Mouse (Mus musculus): ENCODE measurements around the gene Pigu. TPM values are rescaled to one million over a fixed set of nuclear protein-coding genes. Genes with fewer than 3 reads are reported as not detected.
A peak's percentile ranks its signal among the peaks of the same experiment; 100 is the strongest.

Gene Pigu
- polyA plus RNA-seq, 1 experiment from 2014 or later = 60.2 TPM

- H3K36me3 ChIP-seq (ENCODE audit: control insufficient read depth, insufficient read depth, low read length) = peaks cover 16% of the 10 kb centered on the region
- 92% methylated on average over 4 of the region's 4 CpGs for WGBS (ENCODE audit: insufficient replicate concordance)
Observed at GRCm38 (mm10) chr2:155293946-155294345, 63.3 kb downstream of the Pigu start.

DNA sequence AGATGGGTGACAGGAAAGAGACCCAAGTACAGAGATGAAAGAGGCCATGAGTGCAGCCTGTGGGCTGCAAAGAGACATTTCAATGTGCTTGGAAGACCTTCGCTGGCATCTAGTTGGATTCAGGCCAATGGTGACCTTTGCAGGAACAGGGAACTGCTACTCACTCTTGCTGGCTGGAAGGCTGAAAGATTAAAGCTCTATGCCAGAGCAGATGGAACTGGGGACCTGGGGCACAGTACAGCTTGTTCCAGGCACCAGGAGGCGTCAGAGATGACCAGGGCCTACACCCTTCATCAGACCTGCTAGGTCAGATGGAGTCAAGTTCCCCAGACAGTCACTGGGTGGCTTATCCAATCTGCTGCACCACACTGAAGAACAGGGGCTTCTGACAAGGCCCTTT lies 63.8 kb downstream of the Pigu start:
- no peak overlapping the region for H3K4me2 ChIP-seq
- no peak for ATAC-seq (replicated peaks; ENCODE audit: insufficient number of reproducible peaks, low FRiP score, low TSS enrichment)
- no peak overlapping the region for H3K4me3 ChIP-seq (ENCODE audit: low read depth, low read length)
- no peak overlapping the region for H3K9ac ChIP-seq (ENCODE audit: low read depth, low read length)
- H3K27me3 ChIP-seq (ENCODE audit: control insufficient read depth, insufficient read depth, low read length) = no peaks in the 10 kb centered on the region
- 77% methylated on average over 2 of the region's 2 CpGs for WGBS (ENCODE audit: insufficient replicate concordance)
- H3K9me3 ChIP-seq (replicated peaks; ENCODE audit: control insufficient read depth, low read length) = no peaks in the 10 kb centered on the region
- peaks cover 11% of the 10 kb centered on the region for H3K36me3 ChIP-seq (ENCODE audit: control insufficient read depth, insufficient read depth, low read length)
- H3K4me1 ChIP-seq (ENCODE audit: control insufficient read depth, insufficient read depth, low read length) = no peaks in the 10 kb centered on the region
- H3K27ac ChIP-seq (ENCODE audit: low read depth, low read length) = no peak overlapping the region

More at GRCm38 (mm10) chr2:155293946-155294345, 63.3 kb downstream of the Pigu start:
- Histone ChIP-seq H3K9me3 (replicated peaks; ENCODE audit: control insufficient read depth, low read length) (no peaks in the 10 kb centered on the region), H3K9ac (ENCODE audit: low read depth, low read length) (no peak overlapping the region), H3K4me3 (ENCODE audit: low read depth, low read length) (no peak overlapping the region), H3K27me3 (ENCODE audit: control insufficient read depth, insufficient read depth, low read length) (no peaks in the 10 kb centered on the region), H3K27ac (ENCODE audit: low read depth, low read length) (no peak overlapping the region), H3K4me2 (no peak overlapping the region), H3K4me1 (ENCODE audit: control insufficient read depth, insufficient read depth, low read length) (no peaks in the 10 kb centered on the region)
- ATAC-seq (replicated peaks; ENCODE audit: insufficient number of reproducible peaks, low FRiP score, low TSS enrichment) = no peak

- H3K36me3 ChIP-seq (ENCODE audit: control insufficient read depth, insufficient read depth, low read length) = peaks cover 2% of the 10 kb centered on the region
- H3K4me2 ChIP-seq = no peak overlapping the region
- ATAC-seq (replicated peaks; ENCODE audit: insufficient number of reproducible peaks, low FRiP score, low TSS enrichment) = no peak
- no peaks in the 10 kb centered on the region for H3K9me3 ChIP-seq (replicated peaks; ENCODE audit: control insufficient read depth, low read length)
- H3K27ac ChIP-seq (ENCODE audit: low read depth, low read length) = no peak overlapping the region
- H3K27me3 ChIP-seq (ENCODE audit: control insufficient read depth, insufficient read depth, low read length) = no peaks in the 10 kb centered on the region
- H3K9ac ChIP-seq (ENCODE audit: low read depth, low read length) = no peak overlapping the region
- no peak overlapping the region for H3K4me3 ChIP-seq (ENCODE audit: low read depth, low read length)
- H3K4me1 ChIP-seq (ENCODE audit: control insufficient read depth, insufficient read depth, low read length) = peaks cover 5% of the 10 kb centered on the region; the same call in 1 of the 2 replicates
- 95% methylated on average over 8 of the region's 8 CpGs for WGBS (ENCODE audit: insufficient replicate concordance)
Observed at GRCm38 (mm10) chr2:155290066-155290465, 67.2 kb downstream of the Pigu start.

DNA sequence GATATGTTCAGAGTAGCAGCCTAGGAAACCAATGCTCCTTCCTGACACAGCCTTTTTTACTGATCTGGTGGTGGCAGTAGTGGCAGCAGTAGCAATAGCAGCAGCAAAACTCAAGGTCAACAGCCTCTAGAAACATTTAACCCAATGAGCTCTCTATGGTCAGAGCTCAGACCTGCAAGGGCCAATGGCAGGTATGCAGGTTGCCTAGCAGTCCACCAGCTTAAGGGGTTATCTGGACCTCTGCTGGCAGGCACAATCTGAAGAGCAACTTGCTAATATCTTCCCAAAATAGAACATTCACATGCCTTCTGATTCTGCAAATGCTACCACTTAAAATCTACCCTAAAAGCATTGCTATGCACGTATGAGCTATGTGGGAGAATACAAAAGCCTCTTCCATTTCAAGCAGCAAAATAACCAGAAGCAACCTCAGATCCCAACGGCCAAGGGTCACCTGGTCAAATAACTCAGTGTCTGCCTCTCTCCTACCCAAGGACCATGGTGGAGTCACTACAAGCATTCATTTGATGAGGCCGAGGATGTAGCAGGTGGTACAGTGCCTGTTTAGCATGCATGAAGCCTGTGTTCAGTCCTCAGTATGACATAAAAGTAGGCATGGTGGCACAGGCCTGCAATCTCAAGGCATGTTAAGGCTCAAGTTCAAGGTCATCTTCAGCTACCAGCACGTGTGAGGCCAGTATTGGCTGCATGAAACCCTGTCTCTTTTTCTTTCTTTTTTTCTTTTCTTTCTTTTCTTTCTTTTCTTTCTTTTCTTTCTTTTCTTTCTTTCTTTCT lies 69.6 kb downstream of the Pigu start:
- no peak for ATAC-seq (replicated peaks; ENCODE audit: insufficient number of reproducible peaks, low FRiP score, low TSS enrichment)
- Histone ChIP-seq H3K4me2 (no peak overlapping the region), H3K4me1 (ENCODE audit: control insufficient read depth, insufficient read depth, low read length) (peaks cover 9% of the 10 kb centered on the region; the same call in 1 of the 2 replicates), H3K27ac (ENCODE audit: low read depth, low read length) (peak overlapping the region; percentile 82), H3K36me3 (ENCODE audit: control insufficient read depth, insufficient read depth, low read length) (peaks cover under 1% of the 10 kb centered on the region), H3K4me3 (ENCODE audit: low read depth, low read length) (no peak overlapping the region), H3K9me3 (replicated peaks; ENCODE audit: control insufficient read depth, low read length) (no peaks in the 10 kb centered on the region), H3K27me3 (ENCODE audit: control insufficient read depth, insufficient read depth, low read length) (no peaks in the 10 kb centered on the region), H3K9ac (ENCODE audit: low read depth, low read length) (no peak overlapping the region)
- WGBS (ENCODE audit: insufficient replicate concordance) = 64% methylated on average over 4 of the region's 4 CpGs

DNA sequence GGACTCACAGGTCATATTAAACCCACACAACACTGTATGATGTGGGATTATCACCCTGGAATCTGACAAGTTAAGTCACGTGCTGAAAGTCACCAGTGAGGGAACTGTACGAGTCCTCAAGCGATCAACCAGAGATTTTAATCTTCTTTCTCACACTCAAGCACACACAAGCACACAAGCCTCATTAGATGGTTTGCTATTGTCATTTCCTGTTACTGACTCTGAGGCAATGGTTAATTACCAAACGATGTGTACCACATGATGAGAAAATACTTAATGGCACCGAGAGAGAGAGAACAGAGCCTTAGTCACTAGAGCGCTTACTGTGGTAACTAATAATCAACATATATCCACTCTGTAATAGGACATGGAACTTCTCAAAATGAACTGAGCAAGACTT lies 71.5 kb downstream of the Pigu start:
- Histone ChIP-seq H3K4me2 (no peak overlapping the region), H3K27ac (ENCODE audit: low read depth, low read length) (no peak overlapping the region), H3K4me1 (ENCODE audit: control insufficient read depth, insufficient read depth, low read length) (peaks cover 9% of the 10 kb centered on the region; the same call in 1 of the 2 replicates), H3K4me3 (ENCODE audit: low read depth, low read length) (no peak overlapping the region), H3K9ac (ENCODE audit: low read depth, low read length) (no peak overlapping the region), H3K36me3 (ENCODE audit: control insufficient read depth, insufficient read depth, low read length) (no peaks in the 10 kb centered on the region; the same call in none of the 2 replicates), H3K9me3 (replicated peaks; ENCODE audit: control insufficient read depth, low read length) (no peaks in the 10 kb centered on the region), H3K27me3 (ENCODE audit: control insufficient read depth, insufficient read depth, low read length) (no peaks in the 10 kb centered on the region)
- ATAC-seq (replicated peaks; ENCODE audit: insufficient number of reproducible peaks, low FRiP score, low TSS enrichment) = no peak
- WGBS (ENCODE audit: insufficient replicate concordance) = 87% methylated on average over 6 of the region's 6 CpGs

- Histone ChIP-seq H3K9me3 (replicated peaks; ENCODE audit: control insufficient read depth, low read length) (no peaks in the 10 kb centered on the region), H3K4me2 (no peak overlapping the region), H3K9ac (ENCODE audit: low read depth, low read length) (no peak overlapping the region), H3K27me3 (ENCODE audit: control insufficient read depth, insufficient read depth, low read length) (no peaks in the 10 kb centered on the region), H3K4me3 (ENCODE audit: low read depth, low read length) (no peak overlapping the region), H3K4me1 (ENCODE audit: control insufficient read depth, insufficient read depth, low read length) (peaks cover 9% of the 10 kb centered on the region; the same call in 1 of the 2 replicates), H3K36me3 (ENCODE audit: control insufficient read depth, insufficient read depth, low read length) (no peaks in the 10 kb centered on the region; the same call in none of the 2 replicates), H3K27ac (ENCODE audit: low read depth, low read length) (peak overlapping the region; percentile 22; the same call in 1 of the 2 replicates)
- ATAC-seq (replicated peaks; ENCODE audit: insufficient number of reproducible peaks, low FRiP score, low TSS enrichment) = no peak
- 64% methylated on average over 7 of the region's 7 CpGs for WGBS (ENCODE audit: insufficient replicate concordance)
Observed at GRCm38 (mm10) chr2:155284647-155285046, 72.6 kb downstream of the Pigu start.

- no peaks in the 10 kb centered on the region for H3K27me3 ChIP-seq (ENCODE audit: control insufficient read depth, insufficient read depth, low read length)
- ATAC-seq (replicated peaks; ENCODE audit: insufficient number of reproducible peaks, low FRiP score, low TSS enrichment) = no peak
- H3K4me2 ChIP-seq = no peak overlapping the region
- H3K4me1 ChIP-seq (ENCODE audit: control insufficient read depth, insufficient read depth, low read length) = peaks cover 9% of the 10 kb centered on the region; the same call in 1 of the 2 replicates
- 85% methylated on average over 4 of the region's 4 CpGs for WGBS (ENCODE audit: insufficient replicate concordance)
- H3K9me3 ChIP-seq (replicated peaks; ENCODE audit: control insufficient read depth, low read length) = no peaks in the 10 kb centered on the region
- H3K27ac ChIP-seq (ENCODE audit: low read depth, low read length) = no peak overlapping the region
- H3K4me3 ChIP-seq (ENCODE audit: low read depth, low read length) = no peak overlapping the region
- no peak overlapping the region for H3K9ac ChIP-seq (ENCODE audit: low read depth, low read length)
- no peaks in the 10 kb centered on the region; the same call in none of the 2 replicates for H3K36me3 ChIP-seq (ENCODE audit: control insufficient read depth, insufficient read depth, low read length)
Observed at GRCm38 (mm10) chr2:155283793-155284192, 73.4 kb downstream of the Pigu start.

GRCm38 (mm10) chr2:155280116-155280515 lies 77.1 kb downstream of the Pigu start:
- no peaks in the 10 kb centered on the region for H3K9me3 ChIP-seq (replicated peaks; ENCODE audit: control insufficient read depth, low read length)
- no peaks in the 10 kb centered on the region; the same call in 1 of the 2 replicates for H3K36me3 ChIP-seq (ENCODE audit: control insufficient read depth, insufficient read depth, low read length)
- no peak overlapping the region for H3K4me2 ChIP-seq
- H3K9ac ChIP-seq (ENCODE audit: low read depth, low read length) = no peak overlapping the region
- no peak overlapping the region for H3K4me3 ChIP-seq (ENCODE audit: low read depth, low read length)
- H3K27me3 ChIP-seq (ENCODE audit: control insufficient read depth, insufficient read depth, low read length) = no peaks in the 10 kb centered on the region
- H3K4me1 ChIP-seq (ENCODE audit: control insufficient read depth, insufficient read depth, low read length) = peaks cover 12% of the 10 kb centered on the region
- ATAC-seq (replicated peaks; ENCODE audit: insufficient number of reproducible peaks, low FRiP score, low TSS enrichment) = no peak
- WGBS (ENCODE audit: insufficient replicate concordance) = 65% methylated on average over 2 of the region's 2 CpGs
- H3K27ac ChIP-seq (ENCODE audit: low read depth, low read length) = no peak overlapping the region

DNA sequence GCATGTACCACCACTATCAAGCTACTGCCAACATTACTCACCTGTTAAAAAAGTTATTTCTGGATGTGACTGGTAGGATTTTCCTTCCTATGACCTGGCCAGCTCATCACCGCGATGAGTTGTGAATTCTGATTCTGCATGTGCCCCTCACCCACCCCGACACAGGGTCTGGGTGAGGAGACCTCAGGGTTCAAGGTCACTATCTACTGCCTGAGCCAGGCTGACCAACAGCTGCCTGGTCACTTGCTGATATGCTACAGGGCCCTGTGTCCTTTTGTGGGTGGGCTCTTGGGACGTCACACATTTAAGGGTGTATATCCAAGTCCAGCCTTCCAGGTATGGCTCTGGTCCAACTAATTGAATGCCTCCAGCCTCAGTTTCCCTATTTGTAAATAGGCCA lies 78.1 kb downstream of the Pigu start:
- Histone ChIP-seq H3K4me3 (ENCODE audit: low read depth, low read length) (no peak overlapping the region), H3K4me2 (no peak overlapping the region), H3K27me3 (ENCODE audit: control insufficient read depth, insufficient read depth, low read length) (no peaks in the 10 kb centered on the region), H3K27ac (ENCODE audit: low read depth, low read length) (no peak overlapping the region), H3K4me1 (ENCODE audit: control insufficient read depth, insufficient read depth, low read length) (peaks cover 9% of the 10 kb centered on the region), H3K36me3 (ENCODE audit: control insufficient read depth, insufficient read depth, low read length) (no peaks in the 10 kb centered on the region), H3K9me3 (replicated peaks; ENCODE audit: control insufficient read depth, low read length) (no peaks in the 10 kb centered on the region), H3K9ac (ENCODE audit: low read depth, low read length) (no peak overlapping the region)
- WGBS (ENCODE audit: insufficient replicate concordance) = 87% methylated on average over 4 of the region's 4 CpGs
- ATAC-seq (replicated peaks; ENCODE audit: insufficient number of reproducible peaks, low FRiP score, low TSS enrichment) = no peak

Measured in heart, embryonic 11.5 days (tissue).